Mouse (Mus musculus) limb, embryonic 13.5 days (tissue): ENCODE data around the gene Atp6v0e. TPM values are rescaled to one million over a fixed set of nuclear protein-coding genes. Genes with fewer than 3 reads are reported as not detected.

Experiments
- ATAC-seq: fragments of 200-750 bp; cut with Nextera tagmentation; 2 replicates; pipeline ENCODE4 v1.8.0; 2017; ENCODE audit warnings: low read depth, moderate number of reproducible peaks, moderate TSS enrichment; ENCODE audit not compliant: low FRiP score
- H3K27ac ChIP-seq: fragments of 300-500 bp; sonication (generic); 2 replicates; pipeline ENCODE4 v1.5.1; 2015; ENCODE audit warnings: inconsistent platforms, mild to moderate bottlenecking, moderate library complexity
- H3K27me3 ChIP-seq: fragments of 300-500 bp; sonication (generic); 2 replicates; pipeline ENCODE4 v1.6.1; 2015; ENCODE audit warnings: mild to moderate bottlenecking, inconsistent platforms
- H3K36me3 ChIP-seq: fragments of 300-500 bp; sonication (generic); 2 replicates; pipeline ENCODE4 v1.6.1; 2015; ENCODE audit warnings: inconsistent platforms, mild to moderate bottlenecking, moderate library complexity
- H3K4me1 ChIP-seq: fragments of 300-500 bp; sonication (generic); 2 replicates; pipeline ENCODE4 v1.6.1; 2015; ENCODE audit warnings: inconsistent platforms
- H3K4me2 ChIP-seq: fragments of 300-500 bp; sonication (generic); replicated peaks from 2 replicates; pipeline ENCODE4 v1.6.1; 2015; ENCODE audit warnings: inconsistent platforms, mild to moderate bottlenecking, moderate library complexity
- H3K4me3 ChIP-seq: fragments of 300-500 bp; sonication (generic); 2 replicates; pipeline ENCODE4 v1.5.1; 2015; ENCODE audit warnings: moderate library complexity, mild to moderate bottlenecking, inconsistent platforms
- H3K9ac ChIP-seq: fragments of 300-500 bp; sonication (generic); 2 replicates; pipeline ENCODE4 v1.6.1; 2015; ENCODE audit warnings: mild to moderate bottlenecking, inconsistent platforms
- H3K9me3 ChIP-seq: fragments of 300-500 bp; sonication (generic); 2 replicates; pipeline ENCODE4 v1.6.1; 2016; ENCODE audit warnings: inconsistent platforms
- WGBS: fragments of 180-500 bp; shearing (Covaris S2); methylation state at CpG from one replicate; pipeline ENCODE4 v1.1.7; 2015; 5-methylcytosine and 5-hydroxymethylcytosine counted together
- polyA plus RNA-seq: library from polyadenylated mRNA; unstranded; fragments of >200 nt; fragmentation: Nextera tagmentation; extraction: Ambion mirVana; gene quantifications from 2 replicates; pipeline ENCODE4 v1.2.1, GENCODE M21; 2015

The Atp6v0e gene
- polyA plus RNA-seq, 1 experiment from 2014 or later, result 161 TPM

DNA sequence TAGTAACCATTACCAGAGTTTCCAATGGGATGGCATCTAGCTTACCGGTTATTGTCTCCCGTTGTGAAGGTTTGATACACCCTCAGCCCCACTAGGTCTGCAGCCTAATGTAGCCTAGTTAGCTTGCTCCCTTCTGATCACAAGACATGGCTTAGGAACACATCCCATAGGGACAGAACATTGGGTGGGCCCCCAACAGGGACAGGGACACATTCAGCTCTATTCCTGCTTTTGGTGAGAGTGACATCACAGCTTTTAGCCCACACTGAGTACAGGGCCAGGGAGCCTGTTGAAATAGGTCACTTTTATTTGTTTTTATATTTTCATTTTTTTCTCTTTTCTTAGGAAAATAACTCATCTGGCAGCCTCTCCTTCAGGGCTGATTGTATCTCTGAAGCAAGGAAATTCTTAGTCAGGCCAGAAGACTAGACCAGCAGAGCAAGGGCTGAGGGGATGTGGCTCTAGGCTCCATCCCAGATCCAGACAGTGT, 37.5 kb upstream of the Atp6v0e start:
- Histone ChIP-seq H3K4me2 (no peak overlapping the region), H3K9ac (no peak overlapping the region), H3K27me3 (no peaks in the 10 kb centered on the region), H3K9me3 (no peaks in the 10 kb centered on the region), H3K27ac (no peak overlapping the region), H3K4me3 (no peak overlapping the region), H3K36me3 (peaks cover 87% of the 10 kb centered on the region), H3K4me1 (0 out of 2 replicates have a peak, but pooled peaks cover 5% of the 10 kb centered on the region)
- no peak for ATAC-seq
- 91% methylated on average over 2 of the region's 2 CpGs for WGBS

DNA sequence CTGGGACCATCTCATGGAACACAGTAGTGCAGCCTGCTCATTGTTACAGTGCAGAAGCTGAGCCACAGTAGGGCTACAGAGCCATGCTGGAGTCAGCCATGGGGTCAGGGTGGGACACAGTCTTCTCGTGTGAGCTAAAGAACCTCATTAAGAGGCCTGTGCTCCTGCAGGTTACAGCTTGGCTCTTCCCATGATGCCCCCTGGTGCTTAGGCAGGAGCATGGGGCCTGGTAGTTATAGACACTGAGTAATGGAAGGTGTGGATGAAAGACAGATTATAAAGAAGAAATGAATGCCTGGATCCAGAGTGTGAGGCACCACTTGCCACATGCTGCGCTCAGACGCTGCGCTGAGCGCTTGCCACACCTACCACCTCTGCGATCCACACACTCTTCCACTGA, 34.6 kb upstream of the Atp6v0e start:
- no peaks in the 10 kb centered on the region for H3K9me3 ChIP-seq
- no peak overlapping the region for H3K9ac ChIP-seq
- ATAC-seq, result no peak
- H3K27me3 ChIP-seq, result no peaks in the 10 kb centered on the region
- no peaks in the 10 kb centered on the region for H3K4me1 ChIP-seq
- H3K27ac ChIP-seq, result no peak overlapping the region
- WGBS, result 88% methylated on average over 6 of the region's 6 CpGs
- H3K36me3 ChIP-seq, result peaks cover 98% of the 10 kb centered on the region
- no peak overlapping the region for H3K4me3 ChIP-seq
- no peak overlapping the region for H3K4me2 ChIP-seq

DNA sequence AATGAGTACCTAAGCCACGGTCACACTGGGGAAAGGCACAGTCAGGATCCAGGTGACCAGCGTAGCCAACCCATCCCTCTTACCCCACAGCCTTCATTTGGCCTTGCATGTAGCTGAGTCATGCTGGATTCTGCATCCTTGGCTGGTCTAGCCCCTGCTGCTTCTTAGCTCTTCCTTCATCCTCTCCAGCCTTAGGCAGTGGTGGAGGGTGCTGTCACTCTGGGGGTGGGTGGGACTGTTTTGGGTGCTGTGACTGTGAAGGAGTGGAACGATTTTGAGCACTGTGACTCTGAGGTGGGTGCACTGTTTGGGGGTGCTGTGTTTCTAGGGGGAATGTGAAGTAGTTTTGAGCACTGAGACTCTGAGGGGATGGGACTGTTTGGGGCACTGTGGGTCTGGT, 34.1 kb upstream of the Atp6v0e start:
- Histone ChIP-seq H3K4me2 (no peak overlapping the region), H3K9me3 (no peaks in the 10 kb centered on the region), H3K36me3 (peaks cover 98% of the 10 kb centered on the region), H3K9ac (no peak overlapping the region), H3K27me3 (no peaks in the 10 kb centered on the region), H3K27ac (no peak overlapping the region), H3K4me1 (no peaks in the 10 kb centered on the region), H3K4me3 (no peak overlapping the region)
- WGBS, result 90% methylated on average over 3 of the region's 3 CpGs
- ATAC-seq, result no peak

DNA sequence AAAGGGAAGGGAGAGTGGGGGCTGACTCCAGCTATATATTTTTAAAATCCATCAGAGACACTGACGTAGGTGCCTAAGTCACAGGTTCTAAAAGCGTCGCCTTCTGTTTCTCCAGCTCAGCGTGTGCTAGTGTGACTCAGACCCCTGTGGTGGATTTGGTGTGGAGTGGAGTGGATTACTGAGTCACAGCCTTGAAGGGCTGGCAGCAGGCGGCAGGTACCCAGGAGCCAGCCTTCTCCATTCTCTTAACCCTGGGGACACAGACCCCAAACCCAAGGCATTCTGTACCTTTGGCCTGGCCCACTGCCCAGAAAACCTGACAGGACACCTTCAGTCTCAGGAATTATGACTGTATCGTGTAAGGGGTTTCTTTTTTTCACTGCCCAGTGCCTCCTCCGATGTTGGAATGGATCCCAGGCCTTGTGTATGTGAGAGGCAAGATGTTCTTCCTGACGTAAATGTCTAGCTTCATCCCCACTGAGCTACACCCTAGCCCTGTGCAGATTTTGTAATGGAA, 31.2 kb upstream of the Atp6v0e start:
- no peak for ATAC-seq
- H3K4me2 ChIP-seq, result no peak overlapping the region
- H3K36me3 ChIP-seq, result peaks cover 98% of the 10 kb centered on the region
- no peak overlapping the region for H3K4me3 ChIP-seq
- H3K9ac ChIP-seq, result no peak overlapping the region
- WGBS, result 90% methylated on average over 8 of the region's 8 CpGs
- H3K9me3 ChIP-seq, result no peaks in the 10 kb centered on the region
- no peak overlapping the region for H3K27ac ChIP-seq
- no peaks in the 10 kb centered on the region for H3K4me1 ChIP-seq
- no peaks in the 10 kb centered on the region for H3K27me3 ChIP-seq

DNA sequence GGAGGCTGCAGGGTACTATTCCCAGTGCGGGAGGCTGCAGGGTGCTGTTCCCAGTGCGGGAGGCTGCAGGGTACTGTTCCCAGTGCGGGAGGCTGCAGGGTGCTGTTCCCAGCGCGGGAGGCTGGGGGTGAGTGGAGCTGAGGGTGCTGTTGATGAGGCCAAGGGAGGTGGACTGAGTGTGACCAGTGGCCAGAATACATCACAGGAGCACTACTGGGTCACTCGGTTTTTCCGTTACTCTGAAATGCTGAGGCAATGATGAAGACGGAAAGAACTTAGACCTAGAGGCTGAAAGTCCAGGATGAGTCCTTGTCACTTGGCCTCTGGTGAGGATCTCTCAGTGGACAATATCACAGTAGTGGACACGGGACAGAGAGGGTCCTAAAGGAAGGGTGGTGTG, 29.8 kb upstream of the Atp6v0e start:
- H3K4me2 ChIP-seq, result no peak overlapping the region
- H3K4me1 ChIP-seq, result no peaks in the 10 kb centered on the region
- no peak overlapping the region for H3K4me3 ChIP-seq
- ATAC-seq, result no peak
- no peak overlapping the region for H3K9ac ChIP-seq
- no peaks in the 10 kb centered on the region for H3K9me3 ChIP-seq
- H3K36me3 ChIP-seq, result peaks cover 96% of the 10 kb centered on the region
- H3K27ac ChIP-seq, result no peak overlapping the region
- no peaks in the 10 kb centered on the region for H3K27me3 ChIP-seq
- WGBS, result 90% methylated on average over 9 of the region's 9 CpGs

DNA sequence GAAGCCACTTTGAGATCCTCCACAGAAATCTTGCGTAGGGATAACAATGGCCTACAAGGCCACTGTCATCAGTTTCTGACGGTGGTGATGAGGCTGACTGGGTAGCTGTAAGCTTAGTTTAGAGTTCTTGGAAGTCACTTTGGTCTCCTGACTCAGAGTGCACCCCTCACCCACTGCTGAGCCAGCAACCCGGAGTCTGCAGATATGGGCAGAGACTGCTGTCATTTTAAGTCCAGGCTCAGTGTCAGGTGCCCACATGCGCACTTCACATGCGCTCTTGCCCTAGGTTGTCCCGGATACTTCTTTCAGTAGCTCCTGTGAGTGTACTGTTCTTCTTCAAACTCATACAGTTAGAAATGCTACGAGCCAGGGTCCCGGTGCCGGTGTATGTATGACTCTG, 29.1 kb upstream of the Atp6v0e start:
- Histone ChIP-seq H3K9ac (no peak overlapping the region), H3K4me2 (no peak overlapping the region), H3K9me3 (no peaks in the 10 kb centered on the region), H3K36me3 (peaks cover 94% of the 10 kb centered on the region), H3K27ac (no peak overlapping the region), H3K27me3 (no peaks in the 10 kb centered on the region), H3K4me1 (no peaks in the 10 kb centered on the region), H3K4me3 (no peak overlapping the region)
- 93% methylated on average over 9 of the region's 9 CpGs for WGBS
- no peak for ATAC-seq

DNA sequence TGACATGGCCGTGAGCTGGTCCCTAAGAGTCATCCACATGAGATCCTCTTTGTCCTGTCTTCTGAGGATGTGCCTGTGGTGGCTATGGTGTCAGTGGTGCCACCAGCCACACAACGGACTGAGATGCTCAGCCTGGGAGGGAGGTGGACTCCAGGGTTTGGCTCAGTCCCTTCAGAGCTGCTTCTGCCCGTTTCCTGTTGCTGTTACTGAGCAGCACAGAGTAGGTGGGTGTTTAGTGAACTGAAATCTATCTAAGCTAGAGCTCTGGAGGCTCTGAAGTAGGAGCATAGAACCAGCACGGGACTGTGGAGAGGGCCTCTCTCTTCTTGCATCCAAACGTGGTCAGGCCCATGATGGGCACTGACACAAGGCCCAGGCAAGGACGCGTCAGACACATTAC, 28.5 kb upstream of the Atp6v0e start:
- Histone ChIP-seq H3K27ac (no peak overlapping the region), H3K9me3 (no peaks in the 10 kb centered on the region), H3K4me1 (no peaks in the 10 kb centered on the region), H3K27me3 (no peaks in the 10 kb centered on the region), H3K4me3 (no peak overlapping the region), H3K36me3 (peaks cover 95% of the 10 kb centered on the region), H3K9ac (no peak overlapping the region), H3K4me2 (no peak overlapping the region)
- ATAC-seq, result no peak
- WGBS, result 89% methylated on average over 7 of the region's 7 CpGs

DNA sequence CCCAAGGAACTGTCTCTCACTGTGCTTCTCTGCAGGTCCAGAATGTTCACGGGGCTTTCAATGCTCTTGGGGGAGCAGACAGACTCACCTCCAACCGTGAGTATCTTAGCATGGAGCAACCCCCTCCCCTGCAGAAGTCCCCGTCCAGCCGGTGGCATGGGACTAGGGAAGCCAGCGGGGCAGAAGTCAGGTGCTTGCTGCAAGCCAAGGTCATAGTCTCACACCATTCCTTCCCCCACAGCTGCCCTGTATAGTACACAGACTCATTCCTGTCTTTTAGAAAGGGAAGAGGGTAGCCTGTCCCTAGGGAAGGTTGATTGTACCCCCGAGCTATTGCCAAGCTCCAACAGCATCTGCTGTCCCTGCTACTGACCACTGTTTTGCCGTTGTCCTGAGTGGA, 27.1 kb upstream of the Atp6v0e start:
- Histone ChIP-seq H3K4me1 (no peaks in the 10 kb centered on the region), H3K9ac (no peak overlapping the region), H3K27me3 (no peaks in the 10 kb centered on the region), H3K4me2 (no peak overlapping the region), H3K4me3 (no peak overlapping the region), H3K27ac (no peak overlapping the region), H3K36me3 (peaks cover 95% of the 10 kb centered on the region), H3K9me3 (no peaks in the 10 kb centered on the region)
- ATAC-seq, result no peak
- 86% methylated on average over 7 of the region's 7 CpGs for WGBS

DNA sequence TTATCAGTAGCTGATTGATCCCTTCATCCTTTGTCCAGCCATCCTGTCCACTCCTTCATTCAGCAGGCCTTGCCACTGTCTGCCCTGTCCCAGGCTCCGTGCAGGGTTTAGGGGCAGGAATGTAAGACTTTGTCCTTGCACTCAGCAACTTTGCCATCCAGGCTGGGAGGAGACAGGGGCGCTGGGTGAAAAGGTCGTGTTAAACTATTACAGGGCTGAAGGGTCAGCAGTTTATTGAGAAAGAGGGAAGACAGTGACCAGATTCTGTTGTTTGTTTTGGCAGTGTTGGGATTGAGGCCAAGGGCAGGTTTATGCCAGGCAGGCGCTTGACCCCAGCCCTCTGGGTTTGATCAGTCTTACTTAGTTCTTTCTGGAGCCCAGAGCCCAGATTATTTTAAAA, 25.2 kb upstream of the Atp6v0e start:
- no peak overlapping the region for H3K4me3 ChIP-seq
- H3K27ac ChIP-seq, result no peak overlapping the region
- no peak overlapping the region for H3K4me2 ChIP-seq
- no peaks in the 10 kb centered on the region for H3K27me3 ChIP-seq
- WGBS, result 73% methylated on average over 4 of the region's 4 CpGs
- H3K36me3 ChIP-seq, result peaks cover 95% of the 10 kb centered on the region
- no peak for ATAC-seq
- H3K9ac ChIP-seq, result 0 out of 2 replicates have a peak overlapping the region, but pooled peaks have one; percentile 13
- H3K4me1 ChIP-seq, result no peaks in the 10 kb centered on the region
- no peaks in the 10 kb centered on the region for H3K9me3 ChIP-seq

DNA sequence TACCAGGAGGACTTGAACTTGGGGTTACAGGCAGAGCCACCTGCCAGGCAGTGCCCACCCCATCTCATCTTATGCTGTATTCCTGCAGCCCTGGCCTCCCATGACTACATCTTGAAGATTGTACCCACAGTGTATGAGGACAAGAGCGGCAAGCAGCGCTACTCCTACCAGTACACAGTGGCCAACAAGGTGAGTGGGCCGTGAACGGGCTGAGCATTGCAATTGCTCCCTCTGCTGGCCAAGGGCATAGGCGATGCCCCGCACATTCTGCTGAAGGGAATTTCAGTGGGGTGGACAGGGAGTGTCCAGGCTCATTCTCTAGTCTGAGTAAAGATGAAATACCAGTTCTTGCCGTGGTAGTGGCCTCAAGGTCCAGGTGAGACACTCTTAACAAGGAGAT, 24.4 kb upstream of the Atp6v0e start:
- no peak overlapping the region for H3K4me2 ChIP-seq
- H3K4me3 ChIP-seq, result no peak overlapping the region
- no peaks in the 10 kb centered on the region for H3K27me3 ChIP-seq
- H3K4me1 ChIP-seq, result no peaks in the 10 kb centered on the region
- H3K36me3 ChIP-seq, result peaks cover 95% of the 10 kb centered on the region
- H3K9me3 ChIP-seq, result no peaks in the 10 kb centered on the region
- 20% methylated on average over 7 of the region's 7 CpGs for WGBS
- H3K27ac ChIP-seq, result no peak overlapping the region
- H3K9ac ChIP-seq, result no peak overlapping the region
- ATAC-seq, result peak; percentile 60; the same call in 1 of the 2 replicates

DNA sequence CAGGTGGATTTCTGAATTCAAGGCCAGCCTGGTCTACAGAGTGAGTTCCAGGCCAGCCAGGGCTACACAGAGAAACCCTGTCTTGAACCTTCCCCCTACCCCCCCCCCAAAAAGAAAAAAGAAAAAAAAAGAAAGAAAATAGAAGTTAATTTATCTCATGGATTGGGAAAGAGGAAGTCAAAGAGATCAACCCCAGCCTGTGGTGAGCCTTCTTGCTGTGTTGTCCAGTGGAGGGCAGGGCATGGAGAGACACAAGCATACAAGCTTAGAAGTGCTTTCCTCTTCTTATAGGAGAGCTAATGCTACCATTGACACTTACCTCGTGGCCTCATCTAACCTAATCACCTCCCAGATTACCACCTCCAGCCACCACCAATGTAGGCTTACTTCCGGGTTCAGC, 23.2 kb upstream of the Atp6v0e start:
- no peak overlapping the region for H3K27ac ChIP-seq
- WGBS, result 82% methylated on average over 2 of the region's 2 CpGs
- no peak for ATAC-seq

DNA sequence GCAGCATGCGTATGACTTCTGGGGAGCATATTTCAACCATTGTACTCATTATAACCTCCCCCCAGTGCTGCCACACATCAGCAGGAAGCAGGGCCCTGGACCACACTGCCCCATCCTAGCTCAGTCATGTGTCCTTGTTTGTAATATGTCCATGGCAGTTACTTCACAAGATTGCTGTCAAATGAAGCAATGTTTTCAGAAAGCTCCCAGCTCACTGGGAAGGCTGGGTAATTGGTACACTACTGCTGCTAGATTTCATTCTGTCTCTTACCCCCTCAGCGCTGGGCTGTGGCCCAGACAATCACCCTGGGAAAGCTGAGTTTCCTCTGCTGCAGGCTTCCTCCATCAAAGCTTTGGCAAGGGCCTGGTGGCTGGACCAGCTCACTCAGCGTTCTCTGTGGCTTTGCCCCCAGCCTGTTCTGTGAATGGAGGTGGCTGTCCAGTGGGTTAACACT, 22.7 kb upstream of the Atp6v0e start:
- Histone ChIP-seq H3K27me3 (no peaks in the 10 kb centered on the region), H3K36me3 (peaks cover 95% of the 10 kb centered on the region), H3K4me2 (no peak overlapping the region), H3K9me3 (no peaks in the 10 kb centered on the region), H3K27ac (no peak overlapping the region), H3K4me3 (no peak overlapping the region), H3K9ac (no peak overlapping the region), H3K4me1 (no peaks in the 10 kb centered on the region)
- WGBS, result 95% methylated on average over 3 of the region's 3 CpGs
- ATAC-seq, result no peak

More for the DNA sequence above, 23.2 kb upstream of the Atp6v0e start:
- H3K27me3 ChIP-seq, result no peaks in the 10 kb centered on the region
- H3K4me3 ChIP-seq, result no peak overlapping the region
- H3K4me2 ChIP-seq, result no peak overlapping the region
- H3K9ac ChIP-seq, result no peak overlapping the region
- peaks cover 95% of the 10 kb centered on the region for H3K36me3 ChIP-seq
- no peaks in the 10 kb centered on the region for H3K9me3 ChIP-seq
- no peaks in the 10 kb centered on the region for H3K4me1 ChIP-seq

DNA sequence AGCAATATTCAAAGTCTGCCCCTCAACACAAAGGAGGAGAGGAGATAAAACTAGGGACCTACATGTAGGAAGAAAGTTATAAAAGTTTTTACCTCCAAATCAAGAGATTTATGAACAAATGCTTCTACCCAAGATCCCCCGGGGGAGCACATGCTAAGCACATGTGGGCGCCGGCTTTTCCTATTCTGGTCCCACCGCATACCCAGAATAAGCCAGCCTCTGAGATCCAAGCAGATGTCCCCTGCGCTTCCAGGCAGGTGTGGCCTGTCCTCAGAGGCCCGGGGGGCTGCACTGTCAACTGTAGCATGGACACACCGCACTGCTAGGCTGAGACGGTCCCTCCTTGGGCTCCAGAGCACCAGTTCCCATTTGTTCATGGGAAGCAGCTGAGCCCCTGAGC, 19.6 kb upstream of the Atp6v0e start:
- Histone ChIP-seq H3K9me3 (no peaks in the 10 kb centered on the region), H3K36me3 (peaks cover 97% of the 10 kb centered on the region), H3K27me3 (no peaks in the 10 kb centered on the region), H3K27ac (no peak overlapping the region), H3K4me3 (no peak overlapping the region), H3K9ac (no peak overlapping the region), H3K4me1 (0 out of 2 replicates have a peak, but pooled peaks cover 3% of the 10 kb centered on the region), H3K4me2 (no peak overlapping the region)
- 94% methylated on average over 8 of the region's 8 CpGs for WGBS
- no peak for ATAC-seq
